Mouse (Mus musculus): ENCODE results near the gene Pnkd. TPM values are rescaled to one million over a fixed set of nuclear protein-coding genes. Genes with fewer than 3 reads are reported as not detected.
A peak's percentile ranks its signal among the peaks of the same experiment; 100 is the strongest.

The Pnkd gene
- polyA plus RNA-seq, 1 experiment from 2014 or later: 132 TPM

DNA sequence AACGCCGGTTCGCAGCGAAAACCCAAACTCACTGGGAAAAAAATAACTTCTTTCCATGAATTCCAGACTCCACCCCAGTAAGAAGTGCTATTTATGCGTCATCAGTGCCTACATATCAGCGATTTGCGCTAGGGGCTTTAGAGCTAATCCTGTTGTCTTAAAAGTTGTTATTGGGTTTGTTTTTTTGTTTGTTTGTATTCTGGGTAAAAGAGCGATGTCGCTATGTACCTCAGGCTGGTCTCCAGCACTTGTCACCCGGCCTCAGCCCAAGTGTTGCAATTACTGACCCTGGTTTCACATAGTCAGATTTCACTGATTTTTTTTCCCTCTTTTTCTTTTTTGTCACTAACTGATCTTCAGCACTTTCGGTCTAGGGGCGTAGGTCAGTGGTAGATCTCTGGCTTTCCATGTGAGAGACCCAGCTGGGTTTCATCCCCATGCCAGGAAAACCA lies 19.6 kb downstream of the Pnkd start:
- peaks cover 9% of the 10 kb centered on the region; the same call in 1 of the 2 replicates for H3K4me1 ChIP-seq (ENCODE audit: control insufficient read depth, insufficient read depth, low read length)
- 4% methylated on average over 12 of the region's 12 CpGs for WGBS
- peak overlapping the region; percentile 88 for H3K9ac ChIP-seq (replicated peaks; ENCODE audit: low read depth, low read length)
- H3K9me3 ChIP-seq (ENCODE audit: control insufficient read depth, low read depth, low read length): no peaks in the 10 kb centered on the region
- peak overlapping the region; percentile 91 for H3K27ac ChIP-seq (ENCODE audit: low read length)
- H3K36me3 ChIP-seq (ENCODE audit: control insufficient read depth, insufficient read depth, low read length): no peaks in the 10 kb centered on the region
- no peaks in the 10 kb centered on the region for H3K27me3 ChIP-seq (ENCODE audit: control insufficient read depth, insufficient read depth, low read length)
- ATAC-seq (ENCODE audit: insufficient number of reproducible peaks, insufficient read depth, low FRiP score, low read depth): no peak
- H3K4me2 ChIP-seq (replicated peaks; ENCODE audit: low read depth, low read length): peak overlapping the region; percentile 70
- H3K4me3 ChIP-seq (ENCODE audit: low read depth, low read length): peak overlapping the region; percentile 71

DNA sequence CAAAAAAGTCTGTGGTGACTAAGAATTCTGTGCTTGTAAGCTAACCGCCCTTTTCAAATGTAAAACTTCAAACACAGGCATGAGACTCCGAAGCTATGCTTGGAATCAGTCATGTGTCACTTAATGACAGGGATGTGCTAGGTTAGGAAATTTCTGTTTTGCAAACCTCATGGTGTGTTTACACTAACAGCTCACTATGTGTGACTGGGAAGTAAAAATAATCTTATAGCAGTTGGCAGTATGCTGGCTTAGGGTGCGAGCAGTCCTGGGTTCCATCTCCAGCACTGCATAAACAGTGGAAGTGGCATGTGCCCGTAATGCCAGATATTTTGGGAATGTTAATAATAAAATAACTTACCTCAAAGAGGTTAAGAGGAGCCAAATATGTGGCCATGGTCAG lies 20.2 kb downstream of the Pnkd start:
- H3K27me3 ChIP-seq (ENCODE audit: control insufficient read depth, insufficient read depth, low read length): no peaks in the 10 kb centered on the region
- no peak overlapping the region for H3K4me2 ChIP-seq (replicated peaks; ENCODE audit: low read depth, low read length)
- 63% methylated on average over 4 of the region's 4 CpGs for WGBS
- H3K4me1 ChIP-seq (ENCODE audit: control insufficient read depth, insufficient read depth, low read length): peaks cover 14% of the 10 kb centered on the region; the same call in 1 of the 2 replicates
- H3K9me3 ChIP-seq (ENCODE audit: control insufficient read depth, low read depth, low read length): no peaks in the 10 kb centered on the region
- H3K27ac ChIP-seq (ENCODE audit: low read length): no peak overlapping the region
- no peaks in the 10 kb centered on the region for H3K36me3 ChIP-seq (ENCODE audit: control insufficient read depth, insufficient read depth, low read length)
- H3K9ac ChIP-seq (replicated peaks; ENCODE audit: low read depth, low read length): no peak overlapping the region
- no peak overlapping the region for H3K4me3 ChIP-seq (ENCODE audit: low read depth, low read length)
- ATAC-seq (ENCODE audit: insufficient number of reproducible peaks, insufficient read depth, low FRiP score, low read depth): no peak

DNA sequence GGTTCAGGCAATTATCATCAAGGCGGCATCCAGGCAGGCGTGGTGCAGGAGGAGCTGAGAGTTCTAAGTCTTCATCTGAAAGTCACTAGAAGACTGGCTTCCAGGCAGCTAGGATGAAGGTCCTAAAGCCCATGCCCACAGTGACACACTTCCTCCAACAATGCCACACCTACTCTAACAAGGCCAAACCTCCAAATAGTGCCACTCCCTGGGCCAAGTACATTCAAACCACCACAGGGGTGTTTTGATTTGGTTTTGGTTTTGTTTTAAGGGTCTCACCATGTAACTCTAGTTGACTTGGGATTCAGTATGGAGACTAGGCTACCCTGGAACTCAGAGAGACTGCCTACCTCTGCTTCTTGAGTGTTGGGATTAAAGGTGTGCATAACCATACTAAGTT lies 20.8 kb downstream of the Pnkd start, which contains the start of gene Tmbim1:
Gene Tmbim1, minus strand, starts transcription at position 101 of the 400 bp plus-strand sequence.
- 85% methylated on average over 2 of the region's 2 CpGs for WGBS
- H3K9me3 ChIP-seq (ENCODE audit: control insufficient read depth, low read depth, low read length): no peaks in the 10 kb centered on the region

DNA sequence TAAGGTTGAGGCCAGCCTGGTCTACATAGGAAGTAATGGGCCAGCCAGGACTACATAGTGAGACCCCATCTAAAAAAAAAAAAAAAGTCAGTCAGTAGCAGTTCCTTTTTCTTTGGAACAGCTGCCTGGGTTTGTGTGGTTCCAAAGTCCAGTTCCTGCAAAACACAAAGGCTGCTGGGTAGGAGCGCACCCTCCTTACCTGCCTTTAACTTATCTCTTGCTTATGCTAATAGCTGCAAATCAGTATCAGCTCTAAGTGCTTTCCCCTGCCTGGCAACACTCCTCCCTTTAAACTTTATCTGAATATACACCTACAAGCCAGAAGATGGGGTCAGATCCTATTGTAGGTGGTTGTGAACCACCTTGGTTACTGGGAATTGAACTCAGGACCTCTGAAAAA lies 22.4 kb downstream of the Pnkd start:
- H3K27me3 ChIP-seq (ENCODE audit: control insufficient read depth, insufficient read depth, low read length): no peaks in the 10 kb centered on the region
- ATAC-seq (ENCODE audit: insufficient number of reproducible peaks, insufficient read depth, low FRiP score, low read depth): peak; percentile 57; the same call in 1 of the 2 replicates
- no peaks in the 10 kb centered on the region for H3K9me3 ChIP-seq (ENCODE audit: control insufficient read depth, low read depth, low read length)
- H3K4me2 ChIP-seq (replicated peaks; ENCODE audit: low read depth, low read length): no peak overlapping the region
- H3K4me3 ChIP-seq (ENCODE audit: low read depth, low read length): no peak overlapping the region
- WGBS: 89% methylated on average over 1 of the region's 1 CpGs
- H3K4me1 ChIP-seq (ENCODE audit: control insufficient read depth, insufficient read depth, low read length): peaks cover 15% of the 10 kb centered on the region; the same call in 1 of the 2 replicates
- no peak overlapping the region for H3K27ac ChIP-seq (ENCODE audit: low read length)
- no peak overlapping the region for H3K9ac ChIP-seq (replicated peaks; ENCODE audit: low read depth, low read length)
- no peaks in the 10 kb centered on the region for H3K36me3 ChIP-seq (ENCODE audit: control insufficient read depth, insufficient read depth, low read length)

More for the DNA sequence above, 20.8 kb downstream of the Pnkd start, which contains the start of gene Tmbim1:
- H3K27me3 ChIP-seq (ENCODE audit: control insufficient read depth, insufficient read depth, low read length): no peaks in the 10 kb centered on the region
- no peak within 1 kb of the TSS for H3K9ac ChIP-seq (replicated peaks; ENCODE audit: low read depth, low read length)
- H3K4me2 ChIP-seq (replicated peaks; ENCODE audit: low read depth, low read length): peak within 1 kb of the TSS; percentile 70
- H3K36me3 ChIP-seq (ENCODE audit: control insufficient read depth, insufficient read depth, low read length): no peaks in the 10 kb centered on the region
- H3K27ac ChIP-seq (ENCODE audit: low read length): peak within 1 kb of the TSS; percentile 91; the same call in 1 of the 2 replicates
- peak within 1 kb of the TSS; percentile 71 for H3K4me3 ChIP-seq (ENCODE audit: low read depth, low read length)
- no peak for ATAC-seq (ENCODE audit: insufficient number of reproducible peaks, insufficient read depth, low FRiP score, low read depth)
- peaks cover 15% of the 10 kb centered on the region; the same call in 1 of the 2 replicates for H3K4me1 ChIP-seq (ENCODE audit: control insufficient read depth, insufficient read depth, low read length)

DNA sequence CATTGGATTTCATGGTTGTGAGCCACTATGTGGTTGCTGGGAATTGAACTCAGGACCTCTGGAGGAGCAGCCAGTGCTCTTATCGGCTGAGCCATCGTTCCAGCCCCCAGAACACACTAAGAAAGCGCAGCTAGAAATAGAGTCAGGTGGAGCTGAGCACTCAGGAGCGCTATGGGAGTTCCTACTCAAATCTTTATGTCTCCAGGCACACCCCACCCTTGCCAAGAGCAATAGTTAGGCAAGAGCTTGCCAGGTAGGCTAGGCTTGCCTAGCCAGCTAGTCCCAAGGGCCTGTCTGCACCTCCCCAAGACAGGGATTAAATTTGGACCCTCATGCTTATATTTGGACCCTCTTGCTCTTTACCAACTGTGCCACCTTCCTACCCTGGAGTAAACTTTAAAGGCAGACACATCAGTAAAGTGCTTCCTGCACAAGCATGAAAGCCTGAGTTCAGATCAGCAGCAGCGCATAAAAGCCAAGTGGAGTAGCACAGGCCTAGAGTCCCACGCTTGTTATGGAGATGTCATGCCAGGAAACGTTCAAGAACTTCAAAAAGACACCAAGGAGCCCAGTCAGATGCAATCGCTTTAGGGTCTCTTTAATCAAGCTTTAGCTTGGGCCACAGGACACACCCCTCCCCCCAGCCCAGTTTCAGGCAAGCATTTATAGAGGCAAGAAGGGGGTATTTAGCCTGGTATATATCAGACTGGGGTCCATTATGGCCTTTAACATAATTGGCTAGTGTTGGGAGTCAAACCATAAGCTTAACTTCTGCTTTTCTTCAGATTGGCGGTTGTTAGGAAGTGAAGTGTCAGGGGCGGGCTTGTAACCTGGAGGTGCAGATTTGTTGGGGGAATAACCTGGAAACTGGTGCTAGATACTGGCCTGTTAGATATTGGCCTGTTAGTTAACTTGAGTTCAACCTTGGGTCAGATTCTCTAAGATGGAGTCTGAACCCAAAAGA lies 23.6 kb downstream of the Pnkd start:
- Histone ChIP-seq H3K9ac (replicated peaks; ENCODE audit: low read depth, low read length) (no peak overlapping the region), H3K9me3 (ENCODE audit: control insufficient read depth, low read depth, low read length) (no peaks in the 10 kb centered on the region), H3K36me3 (ENCODE audit: control insufficient read depth, insufficient read depth, low read length) (no peaks in the 10 kb centered on the region), H3K27me3 (ENCODE audit: control insufficient read depth, insufficient read depth, low read length) (no peaks in the 10 kb centered on the region), H3K4me1 (ENCODE audit: control insufficient read depth, insufficient read depth, low read length) (peaks cover 6% of the 10 kb centered on the region; the same call in 1 of the 2 replicates), H3K4me3 (ENCODE audit: low read depth, low read length) (no peak overlapping the region), H3K4me2 (replicated peaks; ENCODE audit: low read depth, low read length) (no peak overlapping the region), H3K27ac (ENCODE audit: low read length) (no peak overlapping the region; the same call in 1 of the 2 replicates)
- 69% methylated on average over 10 of the region's 10 CpGs for WGBS
- ATAC-seq (ENCODE audit: insufficient number of reproducible peaks, insufficient read depth, low FRiP score, low read depth): no peak

DNA sequence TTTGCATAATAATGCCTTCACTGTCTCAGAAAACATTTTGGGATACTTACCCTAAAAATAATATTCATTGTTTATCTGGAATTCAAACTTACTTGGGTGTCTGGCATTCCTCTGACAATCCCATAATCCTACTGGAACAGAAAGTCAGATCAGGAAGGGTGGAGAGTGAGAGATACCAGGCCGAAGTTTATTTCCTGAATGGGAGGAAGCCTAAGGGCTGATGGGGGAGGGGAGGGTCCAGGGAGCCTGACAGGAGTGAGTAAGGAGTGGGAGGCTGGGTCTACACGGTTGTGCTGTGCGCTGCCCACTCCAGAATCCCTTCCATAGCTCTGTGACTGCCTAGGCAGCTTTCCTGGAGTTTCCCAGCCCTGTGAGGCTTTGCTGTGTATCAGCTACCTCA lies 25.0 kb downstream of the Pnkd start:
- no peak for ATAC-seq (ENCODE audit: insufficient number of reproducible peaks, insufficient read depth, low FRiP score, low read depth)
- 31% methylated on average over 3 of the region's 3 CpGs for WGBS
- Histone ChIP-seq H3K4me1 (ENCODE audit: control insufficient read depth, insufficient read depth, low read length) (peaks cover 6% of the 10 kb centered on the region; the same call in 1 of the 2 replicates), H3K27ac (ENCODE audit: low read length) (peak overlapping the region; percentile 48; the same call in 1 of the 2 replicates), H3K4me3 (ENCODE audit: low read depth, low read length) (no peak overlapping the region), H3K36me3 (ENCODE audit: control insufficient read depth, insufficient read depth, low read length) (no peaks in the 10 kb centered on the region), H3K9me3 (ENCODE audit: control insufficient read depth, low read depth, low read length) (no peaks in the 10 kb centered on the region), H3K9ac (replicated peaks; ENCODE audit: low read depth, low read length) (no peak overlapping the region), H3K4me2 (replicated peaks; ENCODE audit: low read depth, low read length) (no peak overlapping the region), H3K27me3 (ENCODE audit: control insufficient read depth, insufficient read depth, low read length) (no peaks in the 10 kb centered on the region)

DNA sequence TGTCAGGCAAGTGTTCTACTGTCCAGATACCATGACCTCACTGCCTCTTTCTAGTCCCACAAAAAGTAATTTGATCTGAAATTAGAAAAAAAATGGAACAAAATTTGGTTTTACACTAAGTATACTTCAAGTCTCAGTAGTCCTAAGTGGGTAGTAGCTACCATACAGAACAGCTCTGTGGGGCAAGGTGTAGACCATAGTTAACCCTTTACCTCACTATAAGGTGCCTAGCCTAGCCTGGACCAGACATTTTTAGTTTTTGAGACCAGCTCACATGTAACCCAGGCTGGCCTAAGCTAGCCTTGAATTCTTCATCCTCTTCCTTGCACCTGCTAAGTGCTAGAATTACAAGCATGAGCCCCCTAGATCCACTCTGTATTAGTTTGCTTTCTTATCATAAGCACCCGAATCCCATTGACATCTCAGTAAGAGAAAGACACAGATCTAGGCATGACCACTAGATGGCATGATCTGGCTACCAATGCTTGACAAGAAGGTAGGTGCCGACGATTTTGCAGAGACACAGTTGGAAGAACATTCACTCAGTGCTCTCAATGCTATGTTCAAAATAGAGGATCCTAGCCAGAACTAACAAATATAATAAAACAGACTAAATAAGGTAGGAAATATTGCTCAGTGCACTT lies 28.4 kb downstream of the Pnkd start:
- Histone ChIP-seq H3K9ac (replicated peaks; ENCODE audit: low read depth, low read length) (no peak overlapping the region), H3K4me1 (ENCODE audit: control insufficient read depth, insufficient read depth, low read length) (peaks cover 6% of the 10 kb centered on the region; the same call in 1 of the 2 replicates), H3K9me3 (ENCODE audit: control insufficient read depth, low read depth, low read length) (no peaks in the 10 kb centered on the region), H3K27ac (ENCODE audit: low read length) (no peak overlapping the region), H3K4me3 (ENCODE audit: low read depth, low read length) (no peak overlapping the region), H3K36me3 (ENCODE audit: control insufficient read depth, insufficient read depth, low read length) (no peaks in the 10 kb centered on the region), H3K4me2 (replicated peaks; ENCODE audit: low read depth, low read length) (no peak overlapping the region), H3K27me3 (ENCODE audit: control insufficient read depth, insufficient read depth, low read length) (no peaks in the 10 kb centered on the region)
- ATAC-seq (ENCODE audit: insufficient number of reproducible peaks, insufficient read depth, low FRiP score, low read depth): peak; percentile 54; the same call in 1 of the 2 replicates
- 0% methylated on average over 3 of the region's 3 CpGs for WGBS

DNA sequence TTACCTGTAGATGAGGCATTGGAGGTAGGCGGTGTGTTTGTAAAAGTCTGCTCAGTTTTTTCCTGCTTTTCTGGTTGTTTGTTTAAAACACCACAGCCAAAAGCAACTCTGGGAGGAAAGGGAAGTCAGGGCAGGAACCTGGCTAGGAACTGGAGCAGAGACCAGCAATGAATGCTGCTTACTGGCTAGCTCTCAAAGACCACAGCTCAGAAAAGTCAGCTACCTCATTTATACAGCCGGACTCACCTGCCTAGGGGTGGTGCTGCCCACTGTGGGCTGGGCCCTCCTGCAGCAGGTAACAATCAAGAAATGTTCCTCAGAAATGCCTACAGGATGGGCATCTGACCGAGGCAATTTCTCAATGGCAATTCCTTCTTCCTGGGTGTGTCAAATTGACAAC lies 30.1 kb downstream of the Pnkd start:
- H3K4me1 ChIP-seq (ENCODE audit: control insufficient read depth, insufficient read depth, low read length): peaks cover 2% of the 10 kb centered on the region; the same call in 1 of the 2 replicates
- no peak overlapping the region for H3K27ac ChIP-seq (ENCODE audit: low read length)
- no peak for ATAC-seq (ENCODE audit: insufficient number of reproducible peaks, insufficient read depth, low FRiP score, low read depth)
- H3K4me3 ChIP-seq (ENCODE audit: low read depth, low read length): no peak overlapping the region
- no peaks in the 10 kb centered on the region for H3K27me3 ChIP-seq (ENCODE audit: control insufficient read depth, insufficient read depth, low read length)
- no peak overlapping the region for H3K4me2 ChIP-seq (replicated peaks; ENCODE audit: low read depth, low read length)
- H3K36me3 ChIP-seq (ENCODE audit: control insufficient read depth, insufficient read depth, low read length): no peaks in the 10 kb centered on the region
- H3K9me3 ChIP-seq (ENCODE audit: control insufficient read depth, low read depth, low read length): no peaks in the 10 kb centered on the region
- no peak overlapping the region for H3K9ac ChIP-seq (replicated peaks; ENCODE audit: low read depth, low read length)
- WGBS: 86% methylated on average over 3 of the region's 3 CpGs
